Mouse (Mus musculus): ENCODE measurements around the gene Pdzk1ip1. TPM values are rescaled to one million over a fixed set of nuclear protein-coding genes. Genes with fewer than 3 reads are reported as not detected.

Pdzk1ip1 gene
- total and polyA plus RNA-seq, 2 experiments from 2014 or later = 2.4 TPM; not detected in 1

DNA sequence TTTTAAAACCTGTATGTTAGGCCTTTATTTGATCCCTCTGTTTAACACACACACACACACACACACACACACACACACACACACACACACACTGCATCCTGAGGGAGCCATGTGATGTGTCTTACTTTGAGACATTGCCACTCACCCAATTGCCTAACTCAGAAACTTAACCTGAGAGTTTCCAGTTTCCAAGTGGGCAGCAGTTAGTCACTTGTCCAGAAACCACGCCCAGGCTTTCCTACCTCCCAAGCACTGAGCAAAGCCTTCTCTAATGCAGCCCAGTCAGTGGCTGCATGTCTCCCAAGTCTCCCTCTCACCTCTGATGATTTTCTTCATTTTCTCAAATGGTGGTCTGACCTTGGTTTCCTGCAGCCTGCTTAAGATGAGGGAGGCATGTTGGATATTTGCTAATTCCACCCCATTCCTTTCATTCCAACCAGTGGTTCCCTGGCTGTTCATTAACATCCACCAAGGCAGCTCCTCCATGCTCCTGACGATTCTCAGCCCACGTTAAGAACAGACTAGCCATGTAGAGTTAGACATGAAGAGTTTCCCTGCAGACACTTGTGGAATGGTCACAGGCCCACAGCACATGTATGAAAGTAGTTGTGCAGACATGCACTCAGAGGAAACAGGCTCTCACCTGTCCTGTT lies 1.6 kb upstream of the Pdzk1ip1 start:
- Histone ChIP-seq H3K36me3 (ENCODE audit: insufficient read depth) (no peaks in the 10 kb centered on the region), H3K4me2 (ENCODE audit: low read depth) (no peak overlapping the region), H3K27ac (ENCODE audit: low read depth, low read length) (no peak overlapping the region), H3K9me3 (ENCODE audit: low read length) (no peaks in the 10 kb centered on the region), H3K4me3 (ENCODE audit: low read depth, low read length) (no peak overlapping the region), H3K4me1 (ENCODE audit: insufficient read depth) (no peaks in the 10 kb centered on the region), H3K9ac (no peak overlapping the region), H3K27me3 (ENCODE audit: insufficient read depth, low read length) (peaks cover 4% of the 10 kb centered on the region)
- no peak for DNase-seq
- no peak for TF ChIP-seq CTCF (IDR thresholded peaks at IDR 0.05; ENCODE audit: low read depth)
- ATAC-seq = no peak
- WGBS = 69% methylated on average over 3 of the region's 3 CpGs

DNA sequence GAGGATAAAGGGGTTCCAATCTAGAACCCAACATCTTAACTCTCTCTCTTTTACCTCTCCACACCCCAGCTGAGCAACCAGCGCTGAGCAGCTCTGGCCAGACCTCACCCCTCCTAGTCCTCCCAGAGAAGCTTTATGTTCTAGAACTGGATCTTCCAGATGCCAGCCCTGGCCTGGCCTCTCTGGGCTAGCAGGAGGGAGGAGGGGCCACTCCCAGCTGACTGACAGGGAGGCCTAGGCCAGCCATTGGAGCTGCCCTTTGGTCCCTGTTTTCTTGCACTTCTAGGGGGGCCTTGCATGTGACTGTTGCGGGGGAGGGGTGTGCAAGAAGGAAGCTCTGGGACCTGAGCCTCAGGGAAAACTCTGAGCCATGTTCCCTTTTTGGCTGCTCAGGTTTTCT lies 2.1 kb downstream of the Pdzk1ip1 start:
- H3K27ac ChIP-seq (ENCODE audit: low read depth, low read length) = no peak overlapping the region
- H3K27me3 ChIP-seq (ENCODE audit: insufficient read depth, low read length) = peaks cover 6% of the 10 kb centered on the region; the same call in 1 of the 2 replicates
- no peaks in the 10 kb centered on the region for H3K36me3 ChIP-seq (ENCODE audit: insufficient read depth)
- ATAC-seq = no peak
- TF ChIP-seq CTCF (IDR thresholded peaks at IDR 0.05; ENCODE audit: low read depth) = no peak
- H3K4me2 ChIP-seq (ENCODE audit: low read depth) = no peak overlapping the region
- H3K9ac ChIP-seq = no peak overlapping the region
- H3K9me3 ChIP-seq (ENCODE audit: low read length) = no peaks in the 10 kb centered on the region
- no peak for DNase-seq
- H3K4me1 ChIP-seq (ENCODE audit: insufficient read depth) = no peaks in the 10 kb centered on the region
- WGBS = 67% methylated on average over 2 of the region's 2 CpGs
- no peak overlapping the region for H3K4me3 ChIP-seq (ENCODE audit: low read depth, low read length)

DNA sequence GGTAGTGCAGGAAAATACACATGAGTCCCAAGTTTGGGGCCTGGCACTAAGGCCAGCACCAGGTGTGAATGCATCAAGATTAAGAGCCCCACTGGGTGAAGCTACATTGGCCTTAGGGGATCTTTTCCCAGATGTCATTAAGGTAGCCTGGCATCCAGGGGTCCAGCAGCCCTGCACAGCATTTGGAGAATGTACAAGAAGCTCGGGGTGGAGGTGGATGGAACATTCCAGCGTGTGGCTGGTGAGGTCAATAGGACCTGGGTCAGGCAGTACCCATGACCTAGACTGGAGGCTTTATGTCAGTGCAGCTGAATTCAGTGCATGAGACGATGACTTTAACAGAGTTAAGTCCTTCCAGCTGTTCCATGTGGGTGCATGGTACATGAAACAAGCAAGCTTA lies 3.3 kb downstream of the Pdzk1ip1 start:
- TF ChIP-seq CTCF (IDR thresholded peaks at IDR 0.05; ENCODE audit: low read depth) = no peak
- Histone ChIP-seq H3K36me3 (ENCODE audit: insufficient read depth) (no peaks in the 10 kb centered on the region), H3K9me3 (ENCODE audit: low read length) (no peaks in the 10 kb centered on the region), H3K4me2 (ENCODE audit: low read depth) (no peak overlapping the region), H3K4me1 (ENCODE audit: insufficient read depth) (0 out of 2 replicates have a peak, but pooled peaks cover 6% of the 10 kb centered on the region), H3K9ac (no peak overlapping the region), H3K4me3 (ENCODE audit: low read depth, low read length) (no peak overlapping the region), H3K27ac (ENCODE audit: low read depth, low read length) (no peak overlapping the region), H3K27me3 (ENCODE audit: insufficient read depth, low read length) (peaks cover 16% of the 10 kb centered on the region)
- ATAC-seq = no peak
- WGBS = 85% methylated on average over 3 of the region's 3 CpGs
- no peak for DNase-seq

DNA sequence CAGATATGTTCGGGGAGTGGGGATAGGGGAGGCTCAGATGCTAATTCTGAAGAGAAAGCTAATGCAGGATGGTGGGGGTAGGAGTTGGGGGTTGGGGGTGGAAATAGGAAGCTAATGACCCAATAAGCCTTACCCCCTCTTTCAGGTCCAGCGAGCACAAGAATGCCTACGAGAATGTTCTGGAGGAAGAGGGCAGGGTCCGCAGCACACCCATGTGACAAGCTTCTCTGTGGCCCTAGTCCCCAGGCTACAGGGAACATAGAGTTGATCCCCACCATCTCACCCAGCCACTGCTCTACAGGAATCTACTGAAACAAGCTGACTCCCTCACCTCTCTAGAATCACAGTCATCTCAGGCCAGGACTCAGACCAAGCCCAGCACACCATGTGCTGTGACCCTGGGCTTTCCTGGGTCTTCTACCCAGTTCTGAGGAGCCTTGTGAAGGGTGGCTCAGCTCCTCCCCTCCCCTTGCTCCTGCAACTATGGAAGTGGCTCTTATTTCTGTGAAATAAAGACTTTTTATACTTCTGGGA lies 4.9 kb downstream of the Pdzk1ip1 start:
- Histone ChIP-seq H3K27me3 (ENCODE audit: insufficient read depth, low read length) (peaks cover 14% of the 10 kb centered on the region), H3K36me3 (ENCODE audit: insufficient read depth) (no peaks in the 10 kb centered on the region), H3K4me2 (ENCODE audit: low read depth) (no peak overlapping the region), H3K9me3 (ENCODE audit: low read length) (no peaks in the 10 kb centered on the region), H3K4me3 (ENCODE audit: low read depth, low read length) (no peak overlapping the region), H3K27ac (ENCODE audit: low read depth, low read length) (no peak overlapping the region), H3K4me1 (ENCODE audit: insufficient read depth) (0 out of 2 replicates have a peak, but pooled peaks cover 6% of the 10 kb centered on the region), H3K9ac (no peak overlapping the region)
- WGBS = 79% methylated on average over 4 of the region's 4 CpGs
- DNase-seq (no peak), ATAC-seq (no peak)
- TF ChIP-seq CTCF (IDR thresholded peaks at IDR 0.05; ENCODE audit: low read depth) = no peak

DNA sequence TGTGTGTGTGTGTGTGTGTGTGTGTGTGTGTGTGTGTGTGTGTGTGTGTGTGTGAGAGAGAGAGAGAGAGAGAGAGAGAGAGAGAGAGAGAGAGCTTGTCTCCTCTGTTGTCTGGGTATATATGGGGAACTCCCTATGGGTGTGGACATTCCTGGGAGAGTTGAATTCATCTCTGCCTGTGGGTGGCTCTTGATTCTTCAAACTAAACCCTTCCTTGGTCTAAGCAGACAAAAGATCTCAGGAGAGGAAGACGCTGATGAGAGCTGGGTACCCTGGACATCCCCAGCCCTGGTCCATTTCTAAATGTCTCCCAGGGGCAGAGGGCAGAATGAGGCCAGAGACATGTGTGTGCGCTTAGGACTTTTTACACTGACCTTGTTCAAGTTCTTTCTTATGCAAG lies 5.5 kb downstream of the Pdzk1ip1 start:
- DNase-seq (no peak), ATAC-seq (no peak)
- no peak overlapping the region for H3K4me2 ChIP-seq (ENCODE audit: low read depth)
- no peaks in the 10 kb centered on the region for H3K36me3 ChIP-seq (ENCODE audit: insufficient read depth)
- peaks cover 14% of the 10 kb centered on the region for H3K27me3 ChIP-seq (ENCODE audit: insufficient read depth, low read length)
- no peak overlapping the region for H3K4me3 ChIP-seq (ENCODE audit: low read depth, low read length)
- TF ChIP-seq CTCF (IDR thresholded peaks at IDR 0.05; ENCODE audit: low read depth) = no peak
- 79% methylated on average over 2 of the region's 2 CpGs for WGBS
- H3K4me1 ChIP-seq (ENCODE audit: insufficient read depth) = 0 out of 2 replicates have a peak, but pooled peaks cover 6% of the 10 kb centered on the region
- H3K27ac ChIP-seq (ENCODE audit: low read depth, low read length) = no peak overlapping the region
- H3K9me3 ChIP-seq (ENCODE audit: low read length) = no peaks in the 10 kb centered on the region
- no peak overlapping the region for H3K9ac ChIP-seq

DNA sequence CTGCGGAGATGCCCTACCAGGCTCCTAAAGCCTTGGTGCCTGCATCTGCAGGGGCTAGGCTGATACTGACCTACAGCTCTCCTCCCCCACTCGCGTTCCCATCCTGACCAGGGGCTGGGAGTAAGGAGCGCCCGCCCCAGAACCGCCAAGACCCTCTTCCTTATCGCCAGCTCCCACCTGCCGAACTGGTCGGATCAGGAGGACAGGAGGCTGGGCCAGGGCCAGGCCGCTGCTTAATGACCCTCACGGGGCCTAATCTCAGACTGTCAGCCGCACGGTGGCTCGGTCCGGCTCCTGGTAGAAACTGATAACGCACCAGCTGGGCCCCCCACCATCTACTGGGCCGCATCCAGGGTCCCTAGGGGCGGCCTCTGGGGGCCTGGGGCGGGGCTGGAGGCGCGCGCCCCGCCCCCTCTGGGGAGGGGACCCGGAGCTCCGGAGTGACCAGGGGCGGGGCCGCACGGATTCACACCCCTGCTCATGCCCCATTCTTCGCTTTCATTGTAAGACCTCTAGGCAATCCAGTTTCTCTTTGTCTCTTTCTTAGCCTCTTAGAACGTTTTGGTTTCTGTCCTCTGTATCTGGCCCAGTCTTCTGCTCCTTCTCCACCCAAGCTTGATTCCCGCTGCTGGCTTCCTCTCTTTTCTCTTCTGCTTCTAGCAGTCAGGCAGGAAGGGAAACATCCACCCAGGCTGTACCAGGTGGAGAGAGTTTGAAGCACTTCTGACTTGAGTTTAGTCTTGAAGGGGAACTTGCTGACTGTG lies 7.3 kb downstream of the Pdzk1ip1 start:
- Histone ChIP-seq H3K36me3 (ENCODE audit: insufficient read depth) (no peaks in the 10 kb centered on the region), H3K27me3 (ENCODE audit: insufficient read depth, low read length) (peaks cover 14% of the 10 kb centered on the region), H3K4me1 (ENCODE audit: insufficient read depth) (0 out of 2 replicates have a peak, but pooled peaks cover 6% of the 10 kb centered on the region), H3K4me2 (ENCODE audit: low read depth) (peak overlapping the region; percentile 84), H3K4me3 (ENCODE audit: low read depth, low read length) (peak overlapping the region; percentile 36), H3K9me3 (ENCODE audit: low read length) (no peaks in the 10 kb centered on the region), H3K27ac (ENCODE audit: low read depth, low read length) (no peak overlapping the region), H3K9ac (peak overlapping the region; percentile 51)
- DNase-seq = peak; percentile 4
- peak; percentile 59 for ATAC-seq
- TF ChIP-seq CTCF (IDR thresholded peaks at IDR 0.05; ENCODE audit: low read depth) = no peak
- WGBS = 2% methylated on average over 31 of the region's 31 CpGs
